Comparison of ENCODE assay signal across 11 mouse cellular contexts in the genomic region with DNA sequence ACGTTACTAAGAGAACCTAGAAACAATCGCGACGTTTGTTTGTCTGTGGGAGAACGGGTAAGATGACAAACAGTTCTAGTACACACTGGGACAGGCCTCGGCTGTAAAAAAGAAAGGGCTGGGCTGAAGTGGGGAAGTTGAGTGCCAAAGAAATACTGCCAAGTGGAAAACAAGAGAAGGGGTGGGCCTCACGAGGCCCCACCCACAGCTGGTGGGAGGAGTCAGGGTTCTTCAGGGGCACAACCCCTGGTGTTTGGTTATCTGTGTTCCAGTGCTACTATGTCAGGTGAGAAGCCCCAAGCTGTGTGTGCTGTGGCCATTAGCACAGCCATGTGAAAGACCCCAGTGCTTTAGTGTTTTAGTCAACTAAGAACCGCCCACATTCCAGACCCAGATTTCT. TPM values are rescaled to one million over a fixed set of nuclear protein-coding genes. Genes with fewer than 3 reads are reported as not detected.
DNase-seq lines count a peak whose midpoint lies in the region; TF ChIP-seq lines count a peak whose summit lies in the region.
"Had no signal": no experiment of that assay in that cellular context is flagged by ENCODE, and none has a peak within 500 bp of the region (broad histone marks: within the 10 kb centered on the region; RNA-seq: fewer than 3 reads in every experiment).

No protein-coding gene starts in this region.

- no peaks in the 10 kb centered on the region for H3K79me2 ChIP-seq in heart, adult 2 months (replicated peaks; ENCODE audit: control insufficient read depth, insufficient read depth, low read length)

- peak in 1 of 2 experiments; percentile 8 for DNase-seq in heart, adult 2 months
- no peak for DNase-seq in heart, adult 9 months (ENCODE audit: low spot score in 2 of 2)
- no peak for DNase-seq in testis, postnatal 10 days (ENCODE audit: low spot score)
- DNase-seq in lung, postnatal 10 days = peak; percentile 41
- no peak for DNase-seq in thymus, adult 18-20 months
- no peak for DNase-seq in left cerebral cortex, adult 2 months (ENCODE audit: extremely low spot score in 1 of 2, low spot score in 2 of 2)
- no peak for DNase-seq in thymus, postnatal 4 days
- DNase-seq: adrenal gland, postnatal 10 days; right cerebral cortex, postnatal 25 days had no signal

- no peak for TF ChIP-seq POLR2A in heart, adult 2 months (IDR thresholded peaks at IDR 0.05; ENCODE audit: insufficient read depth, low read depth, low read length)
- no peak for TF ChIP-seq POLR2A in testis, adult 2 months (IDR thresholded peaks at IDR 0.05; ENCODE audit: control insufficient read depth, low read depth, low read length)

- no peaks in the 10 kb centered on the region for H3K4me1 ChIP-seq in heart, adult 2 months (ENCODE audit: control insufficient read depth, insufficient read depth, low read length)
- peaks cover 9% of the 10 kb centered on the region for H3K4me1 ChIP-seq in testis, adult 2 months (ENCODE audit: control insufficient read depth, insufficient read depth, low read length)

- 42% methylated on average over 8 of the region's 8 CpGs for WGBS in heart, adult 2 months

- intact Hi-C loops in heart, adult 2 months (cut with DNase I) = loop anchor here (5.0 kb wide), 1 partner anchor 33 kb away; no protein-coding TSS in a partner anchor
- intact Hi-C loops in left cerebral cortex, adult 2 months (cut with DNase I) = loop anchor here (5.0 kb wide), 1 partner anchor 198 kb away; no protein-coding TSS in a partner anchor

- no peak for TF ChIP-seq EP300 in heart, adult 2 months (IDR thresholded peaks at IDR 0.05; ENCODE audit: insufficient read depth, low read depth, low read length)

- no peaks in the 10 kb centered on the region for H3K27me3 ChIP-seq in heart, adult 2 months (ENCODE audit: control insufficient read depth, insufficient read depth, low read length)
- no peaks in the 10 kb centered on the region for H3K27me3 ChIP-seq in testis, adult 2 months (ENCODE audit: control insufficient read depth, insufficient read depth, low read length)

- peak overlapping the region; percentile 41 for H3K27ac ChIP-seq in heart, adult 2 months
- H3K27ac ChIP-seq in testis, adult 2 months (ENCODE audit: control insufficient read depth, insufficient read depth, low read depth, low read length) = no peak overlapping the region
- H3K27ac ChIP-seq in left cerebral cortex, adult 2 months = no peak overlapping the region
- H3K27ac ChIP-seq: hindbrain, embryonic 10.5 days had no signal

- no peak overlapping the region for H3K4me3 ChIP-seq in heart, adult 2 months
- H3K4me3 ChIP-seq in testis, adult 2 months (ENCODE audit: control insufficient read depth, low read depth, low read length) = peak overlapping the region; percentile 27
- H3K4me3 ChIP-seq in left cerebral cortex, adult 2 months = no peak overlapping the region
- H3K4me3 ChIP-seq: hindbrain, embryonic 10.5 days had no signal

- no peak for TF ChIP-seq CTCF in heart, adult 2 months (IDR thresholded peaks at IDR 0.05)
- TF ChIP-seq CTCF in testis, adult 2 months (IDR thresholded peaks at IDR 0.05; ENCODE audit: control insufficient read depth, insufficient read depth, insufficient replicate concordance, low read depth, low read length) = no peak
- no peak for TF ChIP-seq CTCF in left cerebral cortex, adult 2 months (IDR thresholded peaks at IDR 0.05)

- no peak overlapping the region for H3K9ac ChIP-seq in heart, adult 2 months (ENCODE audit: low read depth, low read length)

- H3K36me3 ChIP-seq in heart, adult 2 months (ENCODE audit: control insufficient read depth, insufficient read depth, low read length) = no peaks in the 10 kb centered on the region
- H3K36me3 ChIP-seq in testis, adult 2 months (ENCODE audit: control insufficient read depth, insufficient read depth, low read length) = no peaks in the 10 kb centered on the region

RNA-seq across cellular contexts. Expression of gene Pxylp1, which starts 22.4 kb away (rescaled TPM):
- 10 to 100 TPM; 16.3 to 16.9 TPM for total RNA-seq in heart, adult 2 months (2021)
- polyA plus RNA-seq in heart, adult 2 months (2012; rRNA removed) = 6.5 and 9.5 TPM in 2 replicates
- polyA plus RNA-seq in testis, adult 2 months (2012; rRNA removed) = 3.7 and 4.5 TPM in 2 replicates
- total RNA-seq in left cerebral cortex, adult 2 months (2021) = 10 to 100 TPM; 17.7 to 19.5 TPM
